Comparison of ENCODE assay signal across 8 mouse cellular contexts in genomic region chr6:140424991-140425361, GRCm38 (mm10). TPM values are rescaled to one million over a fixed set of nuclear protein-coding genes. Genes with fewer than 3 reads are reported as not detected.
DNase-seq lines count a peak whose midpoint lies in the region; ATAC-seq and TF ChIP-seq lines count a peak whose summit lies in the region.

No protein-coding gene starts in this region.

- H3ac ChIP-seq in C2C12 (ENCODE audit: control insufficient read depth, insufficient read length, low read depth): peak overlapping the region; percentile 97

- ATAC-seq in hematopoietic stem cell, adult 5-6 weeks (replicated peaks in 1 of 2; ENCODE audit: insufficient read depth in 1 of 2, low FRiP score in 2 of 2, low TSS enrichment in 1 of 2, low read depth in 1 of 2, poor library complexity in 2 of 2, severe bottlenecking in 2 of 2): peak; percentile 51 to 64

- DNase-seq in MN1 (ENCODE audit: low spot score): peak; percentile 53
- DNase-seq in embryo, embryonic 9.5 days (ENCODE audit: extremely low spot score): peak; percentile 66
- peak; percentile 62 to 77 for DNase-seq in kidney, postnatal 4 days
- DNase-seq in lung, postnatal 10 days: peak; percentile 55
- DNase-seq in ovary, postnatal 36 days (ENCODE audit: low spot score): peak; percentile 49
- no peak for DNase-seq in gastrocnemius, postnatal 25 days

- H3K4me3 ChIP-seq in C2C12 (ENCODE audit: insufficient read depth, poor library complexity, severe bottlenecking): peak overlapping the region; percentile 69

- H3K79me3 ChIP-seq in C2C12 (ENCODE audit: low read depth): peaks cover 5% of the 10 kb centered on the region

- H3K79me2 ChIP-seq in C2C12 (ENCODE audit: control insufficient read depth, insufficient read depth): peaks cover 16% of the 10 kb centered on the region

- no peaks in the 10 kb centered on the region for H3K27me3 ChIP-seq in C2C12 (ENCODE audit: control insufficient read depth, insufficient read depth, insufficient read length)

- H3K36me3 ChIP-seq in C2C12 (ENCODE audit: control insufficient read depth, insufficient read depth): peaks cover 7% of the 10 kb centered on the region

- no peak for TF ChIP-seq CTCF in C2C12 (IDR thresholded peaks at IDR 0.05; ENCODE audit: control insufficient read depth, insufficient read depth, insufficient read length)

TF ChIP-seq in C2C12, 6 proteins besides CTCF, POLR2A, EP300 and RAD21:
- TF ChIP-seq FOSL1 (IDR thresholded peaks at IDR 0.05; ENCODE audit: insufficient read depth, low read length, poor library complexity, severe bottlenecking): no peak
- no peak for TF ChIP-seq MYOG (IDR thresholded peaks at IDR 0.05; ENCODE audit: control insufficient read depth, extremely low read depth, insufficient read length)
- TF ChIP-seq MAX (IDR thresholded peaks at IDR 0.05): no peak
- no peak for TF ChIP-seq CEBPB (IDR thresholded peaks at IDR 0.05; ENCODE audit: low read depth)
- TF ChIP-seq MYOD1 (IDR thresholded peaks at IDR 0.05; ENCODE audit: control insufficient read depth, insufficient read length, low read depth): no peak
- TF ChIP-seq USF1 (IDR thresholded peaks at IDR 0.05; ENCODE audit: low read depth): no peak

RNA-seq across cellular contexts. Expression of gene Plekha5, which starts 1.1 kb away (rescaled TPM):
- 13.1 TPM for polyA plus RNA-seq in C2C12 (2012; fragmentation: generic; extraction: Trizol)
- total RNA-seq in hematopoietic stem cell, adult 5-6 weeks (2017): 26.4 and 44.2 TPM in 2 replicates
- total RNA-seq in gastrocnemius, postnatal 25 days (2021): 1 to 10 TPM; 9.1 to 9.8 TPM
